Mouse (Mus musculus): ENCODE measurements at regions not wholly inside any gene's neighbourhood (a gene's known extent, or its start where the extent isn't known, plus 50 kb on each side); places are given as distances from the start of the nearest gene placed in this dataset.
"Not testable (repeated sequence)": the region's sequence is repeated elsewhere in the genome, so short reads cannot be mapped to it uniquely, and the experiment has no call there.

- no peak for DNase-seq
These were observed 55.5 kb downstream of the Zfp281 start for GRCm38 (mm10) chr1:136680173-136680572.

- DNase-seq = not testable (repeated sequence)
These were observed 57.6 kb downstream of the Zfp281 start for GRCm38 (mm10) chr1:136682311-136682710.

- peak; percentile 76 to 88 for DNase-seq
These were observed 58.4 kb downstream of the Zfp281 start for GRCm38 (mm10) chr1:136683061-136683531.

GRCm38 (mm10) chr1:136683561-136684131, 58.9 kb downstream of the Zfp281 start:
- peak in 1 of 2 experiments; percentile 42 for DNase-seq

- no peak for DNase-seq
These were observed 59.8 kb downstream of the Zfp281 start for GRCm38 (mm10) chr1:136684481-136684880.

- DNase-seq = peak in 1 of 2 experiments; percentile 29
These were observed 60.7 kb downstream of the Zfp281 start for GRCm38 (mm10) chr1:136685191-136686060.

GRCm38 (mm10) chr1:136686467-136686866, 61.8 kb downstream of the Zfp281 start:
- DNase-seq = no peak

- no peak for DNase-seq
These were observed 65.4 kb downstream of the Zfp281 start for GRCm38 (mm10) chr1:136690068-136690467.

- no peak for DNase-seq
These were observed 68.7 kb downstream of the Zfp281 start for GRCm38 (mm10) chr1:136693421-136693820.

GRCm38 (mm10) chr1:136694983-136695382, 70.3 kb downstream of the Zfp281 start:
- peak; percentile 41 to 59 for DNase-seq

GRCm38 (mm10) chr1:136696077-136696641, 71.5 kb downstream of the Zfp281 start:
- DNase-seq = peak; percentile 61 to 82

GRCm38 (mm10) chr1:136698454-136699152, 73.9 kb downstream of the Zfp281 start:
- DNase-seq = peak; percentile 52 to 73

GRCm38 (mm10) chr1:136699153-136699524, 74.4 kb downstream of the Zfp281 start:
- DNase-seq = no peak

- DNase-seq = no peak
These were observed 74.9 kb downstream of the Zfp281 start for GRCm38 (mm10) chr1:136699571-136699970.

- DNase-seq = no peak
These were observed 79.4 kb downstream of the Zfp281 start for GRCm38 (mm10) chr1:136704139-136704538.

GRCm38 (mm10) chr1:136706509-136706908, 81.8 kb downstream of the Zfp281 start:
- no peak for DNase-seq

GRCm38 (mm10) chr1:136707394-136707793, 82.7 kb downstream of the Zfp281 start:
- DNase-seq = peak; percentile 57 to 62

GRCm38 (mm10) chr1:136707866-136708265, 83.2 kb downstream of the Zfp281 start:
- DNase-seq = no peak

- DNase-seq = no peak
These were observed 85.5 kb downstream of the Zfp281 start for GRCm38 (mm10) chr1:136710196-136710595.

- DNase-seq = no peak
These were observed 86.5 kb downstream of the Zfp281 start for GRCm38 (mm10) chr1:136711243-136711642.

- DNase-seq = no peak
These were observed 89.4 kb downstream of the Zfp281 start for GRCm38 (mm10) chr1:136714077-136714476.

GRCm38 (mm10) chr1:136714987-136715386, 90.3 kb downstream of the Zfp281 start:
- no peak for DNase-seq

Measured in lung, postnatal 4 days (tissue).